Comparison of ENCODE assay signal across 9 mouse cellular contexts in the genomic region with DNA sequence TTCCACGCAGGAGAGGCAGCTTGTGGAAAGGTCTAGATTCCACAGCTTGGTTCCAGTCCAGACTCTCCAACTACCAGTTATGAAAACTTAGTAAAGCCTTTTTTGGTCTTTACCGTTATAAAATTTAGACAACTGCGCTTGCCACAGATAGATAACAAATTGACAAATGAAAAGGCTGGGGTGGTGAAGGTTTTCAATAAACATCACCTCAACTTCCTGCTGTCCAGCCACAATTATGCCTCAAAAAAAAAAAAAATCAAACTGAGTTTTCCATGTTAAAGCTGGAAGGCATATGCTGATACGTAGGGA. TPM values are rescaled to one million over a fixed set of nuclear protein-coding genes. Genes with fewer than 3 reads are reported as not detected.
DNase-seq lines count a peak whose midpoint lies in the region; ATAC-seq and TF ChIP-seq lines count a peak whose summit lies in the region.
"Had no signal": no experiment of that assay in that cellular context is flagged by ENCODE, and none has a peak within 500 bp of the region (broad histone marks: within the 10 kb centered on the region; RNA-seq: fewer than 3 reads in every experiment).

No protein-coding gene starts in this region.

- no peak for DNase-seq in layer of hippocampus, adult 2 months (ENCODE audit: low spot score in 2 of 2)
- no peak for DNase-seq in layer of hippocampus, adult 9-11 months
- no peak for DNase-seq in embryonic facial prominence, embryonic 14.5 days (ENCODE audit: low spot score)
- DNase-seq in left cerebral cortex, adult 11 months (ENCODE audit: low spot score), result no peak
- DNase-seq in frontal cortex, postnatal 36 days (ENCODE audit: low spot score in 2 of 2), result no peak
- no peak for DNase-seq in retina, postnatal 1 day

- H3K9me3 ChIP-seq in embryonic facial prominence, embryonic 14.5 days (ENCODE audit: control insufficient read depth, low read length), result no peaks in the 10 kb centered on the region
- no peaks in the 10 kb centered on the region for H3K9me3 ChIP-seq in intestine, embryonic 15.5 days
- H3K9me3 ChIP-seq in neural tube, embryonic 12.5 days, result 0 out of 2 replicates have a peak, but pooled peaks cover 7% of the 10 kb centered on the region

- TF ChIP-seq CTCF in layer of hippocampus, adult 2 months (conservative IDR thresholded peaks at IDR 0.05), result no peak

- H3K4me1 ChIP-seq in embryonic facial prominence, embryonic 14.5 days (ENCODE audit: control insufficient read depth, insufficient read depth, low read length), result no peaks in the 10 kb centered on the region
- H3K4me1 ChIP-seq in intestine, embryonic 15.5 days (replicated peaks), result 0 out of 2 replicates have a peak, but pooled peaks cover 8% of the 10 kb centered on the region
- peaks cover 12% of the 10 kb centered on the region for H3K4me1 ChIP-seq in neural tube, embryonic 12.5 days

- peak overlapping the region; percentile 94 for H3K4me3 ChIP-seq in layer of hippocampus, adult 2 months
- peak overlapping the region; percentile 82 for H3K4me3 ChIP-seq in embryonic facial prominence, embryonic 14.5 days (ENCODE audit: low read depth, low read length)
- peak overlapping the region; percentile 70 for H3K4me3 ChIP-seq in intestine, embryonic 15.5 days (replicated peaks)
- peak overlapping the region; percentile 97 for H3K4me3 ChIP-seq in neural tube, embryonic 12.5 days

- H3K27me3 ChIP-seq in embryonic facial prominence, embryonic 14.5 days (replicated peaks; ENCODE audit: control insufficient read depth, insufficient read depth, low read length), result no peaks in the 10 kb centered on the region
- no peaks in the 10 kb centered on the region for H3K27me3 ChIP-seq in intestine, embryonic 15.5 days (replicated peaks)
- no peaks in the 10 kb centered on the region for H3K27me3 ChIP-seq in neural tube, embryonic 12.5 days (replicated peaks)

- ATAC-seq in embryonic facial prominence, embryonic 14.5 days (ENCODE audit: low read depth), result no peak
- no peak for ATAC-seq in intestine, embryonic 15.5 days
- ATAC-seq in neural tube, embryonic 12.5 days (ENCODE audit: low FRiP score, low read depth), result no peak

- WGBS in embryonic facial prominence, embryonic 14.5 days, result 34% methylated on average over 4 of the region's 4 CpGs
- 29% methylated on average over 4 of the region's 4 CpGs for WGBS in intestine, embryonic 15.5 days
- 48% methylated on average over 4 of the region's 4 CpGs for WGBS in neural tube, embryonic 12.5 days

- no peaks in the 10 kb centered on the region for H3K36me3 ChIP-seq in embryonic facial prominence, embryonic 14.5 days (ENCODE audit: control insufficient read depth, insufficient read depth, low read length)
- H3K36me3 ChIP-seq in intestine, embryonic 15.5 days, result no peaks in the 10 kb centered on the region
- peaks cover 2% of the 10 kb centered on the region; the same call in 1 of the 2 replicates for H3K36me3 ChIP-seq in neural tube, embryonic 12.5 days

- H3K9ac ChIP-seq in embryonic facial prominence, embryonic 14.5 days (ENCODE audit: low read depth, low read length), result peak overlapping the region; percentile 79; the same call in 1 of the 2 replicates
- peak overlapping the region; percentile 85 for H3K9ac ChIP-seq in intestine, embryonic 15.5 days
- peak overlapping the region; percentile 38; the same call in 1 of the 2 replicates for H3K9ac ChIP-seq in neural tube, embryonic 12.5 days

- peak overlapping the region; percentile 99 for H3K27ac ChIP-seq in layer of hippocampus, adult 2 months
- no peak overlapping the region for H3K27ac ChIP-seq in embryonic facial prominence, embryonic 14.5 days (replicated peaks; ENCODE audit: low read depth, low read length)
- 0 out of 2 replicates have a peak overlapping the region, but pooled peaks have one; percentile 64 for H3K27ac ChIP-seq in intestine, embryonic 15.5 days
- no peak overlapping the region for H3K27ac ChIP-seq in neural tube, embryonic 12.5 days

- H3K4me2 ChIP-seq in embryonic facial prominence, embryonic 14.5 days (ENCODE audit: low read depth, low read length), result peak overlapping the region; percentile 97
- H3K4me2 ChIP-seq in intestine, embryonic 15.5 days (replicated peaks), result peak overlapping the region; percentile 95
- H3K4me2 ChIP-seq in neural tube, embryonic 12.5 days (replicated peaks), result peak overlapping the region; percentile 64

RNA-seq across cellular contexts. Expression of a gene that starts 1.1 kb away (rescaled TPM):
- total RNA-seq in layer of hippocampus, adult 2 months (2021), result 100 to 1,000 TPM; 261 to 264 TPM
- polyA plus RNA-seq in embryonic facial prominence, embryonic 14.5 days (2014; fragmentation: Nextera tagmentation; extraction: Ambion mirVana), result 57.3 and 57.5 TPM in 2 replicates
- polyA plus RNA-seq in intestine, embryonic 15.5 days (2015; fragmentation: Nextera tagmentation; extraction: Ambion mirVana), result 136 and 138 TPM in 2 replicates
- polyA plus RNA-seq in neural tube, embryonic 12.5 days (2016; fragmentation: Nextera tagmentation; extraction: Ambion mirVana), result 255 and 277 TPM in 2 replicates

RNA-seq across cellular contexts. Expression of a gene that starts 48.5 kb away (rescaled TPM):
- not detected for total RNA-seq in layer of hippocampus, adult 2 months (2021)
- 3.3 and 7.9 TPM in 2 replicates for polyA plus RNA-seq in embryonic facial prominence, embryonic 14.5 days (2014; fragmentation: Nextera tagmentation; extraction: Ambion mirVana)
- polyA plus RNA-seq in intestine, embryonic 15.5 days (2015; fragmentation: Nextera tagmentation; extraction: Ambion mirVana), result 234 and 297 TPM in 2 replicates
- not detected in 2 replicates for polyA plus RNA-seq in neural tube, embryonic 12.5 days (2016; fragmentation: Nextera tagmentation; extraction: Ambion mirVana)
- total RNA-seq: liver, adult 2 months had no signal

Comparison
In these comparisons a context has a peak if more than half of its experiments do, and no peak if none do; other contexts are left out.
1. H3K27ac ChIP-seq: peak in layer of hippocampus, adult 2 months (single experiment) and intestine, embryonic 15.5 days (single experiment); none in embryonic facial prominence, embryonic 14.5 days (single experiment) and neural tube, embryonic 12.5 days (single experiment).
2. RNA of a gene that starts 48.5 kb away (polyA plus RNA-seq): 234 to 297 TPM in intestine, embryonic 15.5 days; 3.3 to 7.9 TPM in embryonic facial prominence, embryonic 14.5 days and not detected in neural tube, embryonic 12.5 days; every median in the first group is over 10 times any median in the second.
3. Peak in every context shown above with its lines, with median percentiles within 50 percentile points of each other: H3K4me3 ChIP-seq, H3K4me2 ChIP-seq and H3K9ac ChIP-seq.